Mouse (Mus musculus) heart, embryonic 13.5 days (tissue): ENCODE data around the gene Tmem171. TPM values are rescaled to one million over a fixed set of nuclear protein-coding genes. Genes with fewer than 3 reads are reported as not detected.

Experiments
- ATAC-seq: fragments of 200-750 bp; cut with Nextera tagmentation; 2 replicates; pipeline ENCODE4 v1.8.0; 2017; ENCODE audit warnings: moderate TSS enrichment; ENCODE audit not compliant: insufficient number of reproducible peaks, low FRiP score, low TSS enrichment; ENCODE audit errors: extremely low read depth
- H3K27ac ChIP-seq: fragments of 300-500 bp; sonication (generic); replicated peaks from 2 replicates; pipeline ENCODE4 v1.5.1; 2015; ENCODE audit warnings: moderate library complexity, mild to moderate bottlenecking, inconsistent platforms
- H3K27me3 ChIP-seq: fragments of 300-500 bp; sonication (generic); replicated peaks from 2 replicates; pipeline ENCODE4 v1.6.1; 2015; ENCODE audit warnings: mild to moderate bottlenecking, inconsistent platforms
- H3K36me3 ChIP-seq: fragments of 300-500 bp; sonication (generic); 2 replicates; pipeline ENCODE4 v1.6.1; 2015; ENCODE audit warnings: mild to moderate bottlenecking, inconsistent platforms
- H3K4me1 ChIP-seq: fragments of 300-500 bp; sonication (generic); 2 replicates; pipeline ENCODE4 v1.6.1; 2015; ENCODE audit warnings: inconsistent platforms
- H3K4me2 ChIP-seq: fragments of 300-500 bp; sonication (generic); 2 replicates; pipeline ENCODE4 v1.6.1; 2015; ENCODE audit warnings: inconsistent platforms, mild to moderate bottlenecking, moderate library complexity
- H3K4me3 ChIP-seq: fragments of 300-500 bp; sonication (generic); 2 replicates; pipeline ENCODE4 v1.5.1; 2015; ENCODE audit warnings: moderate library complexity, mild to moderate bottlenecking, inconsistent platforms
- H3K9ac ChIP-seq: fragments of 300-500 bp; sonication (generic); 2 replicates; pipeline ENCODE4 v1.6.1; 2015; ENCODE audit warnings: inconsistent platforms, mild to moderate bottlenecking, moderate library complexity
- H3K9me3 ChIP-seq: fragments of 300-500 bp; sonication (generic); 2 replicates; pipeline ENCODE4 v1.6.1; 2016; ENCODE audit warnings: inconsistent platforms
- WGBS: fragments of 180-500 bp; shearing (Covaris S2); methylation state at CpG from one replicate; pipeline ENCODE4 v1.1.7; 2015; ENCODE audit warnings: mixed read lengths; 5-methylcytosine and 5-hydroxymethylcytosine counted together
- polyA plus RNA-seq: library from polyadenylated mRNA; unstranded; fragments of >200 nt; fragmentation: Nextera tagmentation; extraction: Ambion mirVana; gene quantifications from 2 replicates; pipeline ENCODE4 v1.2.1, GENCODE M21; 2015

The Tmem171 gene
- polyA plus RNA-seq, 1 experiment from 2014 or later, result 1.2 TPM

DNA sequence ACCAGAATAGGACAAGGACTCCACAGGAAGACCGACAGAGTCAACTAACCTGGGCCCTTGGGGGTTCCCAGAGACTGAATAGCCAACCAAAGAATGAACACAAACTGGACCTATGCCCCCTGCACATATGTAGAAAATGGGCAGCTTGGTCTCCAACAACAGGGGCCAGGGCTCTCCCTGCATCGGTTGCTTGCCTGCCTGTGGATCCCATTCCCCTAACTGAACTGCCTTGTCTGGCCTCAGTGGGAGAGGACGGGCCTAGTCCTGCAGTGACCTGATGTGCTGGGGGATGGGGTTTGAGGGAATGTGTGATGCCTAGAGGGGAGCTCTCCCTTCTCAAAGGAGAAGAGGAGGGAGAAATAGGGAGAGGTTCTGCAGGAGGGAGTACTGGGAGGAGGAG, 25.3 kb downstream of the Tmem171 start:
- 70% methylated on average over 3 of the region's 3 CpGs for WGBS
- ATAC-seq, result no peak
- Histone ChIP-seq H3K4me3 (no peak overlapping the region), H3K4me2 (no peak overlapping the region), H3K36me3 (no peaks in the 10 kb centered on the region), H3K9ac (no peak overlapping the region), H3K27me3 (no peaks in the 10 kb centered on the region), H3K9me3 (no peaks in the 10 kb centered on the region), H3K27ac (no peak overlapping the region), H3K4me1 (peaks cover 10% of the 10 kb centered on the region)

DNA sequence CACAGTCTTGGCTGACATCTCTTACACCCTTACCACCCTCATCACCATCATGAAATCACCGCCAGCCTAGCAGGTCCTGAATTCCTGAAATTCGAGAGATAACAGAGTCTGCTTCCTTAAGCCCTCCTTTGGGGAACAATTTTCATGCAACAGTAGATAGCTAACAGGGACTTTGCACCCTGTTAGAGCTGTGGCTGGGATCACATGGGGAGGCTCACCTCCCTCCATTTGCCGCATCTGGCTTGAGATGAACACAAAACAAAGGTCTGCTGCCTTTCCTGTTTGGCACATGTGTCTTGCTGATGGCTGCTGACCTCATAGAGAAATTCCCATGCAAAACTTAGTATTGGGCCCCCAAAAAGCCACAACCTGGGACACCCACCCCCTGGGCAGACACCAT, 27.3 kb downstream of the Tmem171 start:
- Histone ChIP-seq H3K9ac (no peak overlapping the region), H3K4me3 (no peak overlapping the region), H3K4me1 (peaks cover 10% of the 10 kb centered on the region), H3K9me3 (peaks cover 3% of the 10 kb centered on the region), H3K27ac (no peak overlapping the region), H3K4me2 (no peak overlapping the region), H3K27me3 (no peaks in the 10 kb centered on the region), H3K36me3 (no peaks in the 10 kb centered on the region)
- ATAC-seq, result no peak
- 33% methylated on average over 3 of the region's 3 CpGs for WGBS

DNA sequence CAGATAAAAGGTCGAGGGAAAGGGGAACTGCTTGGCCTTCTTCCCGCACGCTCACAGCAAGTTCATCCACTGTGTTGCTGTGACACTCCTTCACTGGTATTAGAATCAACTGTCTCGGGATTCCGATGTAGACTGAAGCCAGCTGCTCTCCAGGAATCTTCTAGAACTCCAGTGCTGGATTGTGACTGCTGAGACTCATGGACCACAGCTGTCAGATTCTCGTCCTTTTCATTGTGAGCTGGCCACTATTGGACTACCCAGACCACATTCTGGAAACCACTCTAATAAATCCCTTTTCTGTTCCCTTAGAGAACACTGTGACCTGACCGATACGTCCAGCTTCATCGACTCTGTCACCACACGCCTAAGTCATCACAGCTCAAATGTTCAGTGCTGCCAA, 29.4 kb downstream of the Tmem171 start:
- WGBS, result 73% methylated on average over 10 of the region's 10 CpGs
- no peak for ATAC-seq
- Histone ChIP-seq H3K27me3 (no peaks in the 10 kb centered on the region), H3K4me3 (no peak overlapping the region), H3K9ac (no peak overlapping the region), H3K4me1 (peaks cover 10% of the 10 kb centered on the region), H3K36me3 (no peaks in the 10 kb centered on the region), H3K27ac (no peak overlapping the region), H3K4me2 (no peak overlapping the region), H3K9me3 (peaks cover 8% of the 10 kb centered on the region)

DNA sequence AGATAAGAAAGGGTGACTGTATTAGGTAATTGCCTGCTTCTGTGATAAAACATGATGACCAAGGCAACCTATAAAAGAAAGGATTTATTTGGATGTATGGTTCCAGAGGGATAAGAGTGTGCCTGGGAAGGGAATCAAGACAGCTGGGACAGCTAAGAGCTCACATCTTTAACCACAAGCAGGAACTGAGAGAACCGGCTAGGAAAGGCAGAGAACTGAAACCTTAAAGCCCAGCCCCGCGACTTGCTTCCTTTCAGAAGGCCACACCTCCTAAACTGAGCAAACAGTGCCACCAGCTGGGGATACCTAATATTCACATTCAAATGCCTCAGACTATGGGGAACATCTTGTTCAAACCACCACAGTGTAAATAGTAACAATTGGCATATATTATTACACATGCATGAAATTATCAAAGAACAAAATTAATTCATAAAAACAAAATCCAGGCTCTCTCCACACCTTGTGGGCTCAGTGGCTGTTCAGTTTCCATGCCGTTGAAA, 32.4 kb downstream of the Tmem171 start:
- Histone ChIP-seq H3K36me3 (no peaks in the 10 kb centered on the region), H3K27me3 (no peaks in the 10 kb centered on the region), H3K27ac (no peak overlapping the region), H3K4me3 (no peak overlapping the region), H3K9ac (no peak overlapping the region), H3K9me3 (peaks cover 8% of the 10 kb centered on the region), H3K4me2 (no peak overlapping the region), H3K4me1 (peaks cover 6% of the 10 kb centered on the region)
- no peak for ATAC-seq
- 78% methylated on average over 4 of the region's 4 CpGs for WGBS

GRCm38 (mm10) chr13:98656034-98656471, 38.6 kb downstream of the Tmem171 start:
- peaks cover 20% of the 10 kb centered on the region; the same call in 1 of the 2 replicates for H3K4me1 ChIP-seq
- no peak overlapping the region for H3K4me3 ChIP-seq
- no peak overlapping the region for H3K27ac ChIP-seq
- no peaks in the 10 kb centered on the region for H3K27me3 ChIP-seq
- H3K36me3 ChIP-seq, result no peaks in the 10 kb centered on the region
- 79% methylated on average over 16 of the region's 16 CpGs for WGBS
- no peak overlapping the region for H3K9ac ChIP-seq
- no peaks in the 10 kb centered on the region for H3K9me3 ChIP-seq
- no peak for ATAC-seq
- H3K4me2 ChIP-seq, result no peak overlapping the region

DNA sequence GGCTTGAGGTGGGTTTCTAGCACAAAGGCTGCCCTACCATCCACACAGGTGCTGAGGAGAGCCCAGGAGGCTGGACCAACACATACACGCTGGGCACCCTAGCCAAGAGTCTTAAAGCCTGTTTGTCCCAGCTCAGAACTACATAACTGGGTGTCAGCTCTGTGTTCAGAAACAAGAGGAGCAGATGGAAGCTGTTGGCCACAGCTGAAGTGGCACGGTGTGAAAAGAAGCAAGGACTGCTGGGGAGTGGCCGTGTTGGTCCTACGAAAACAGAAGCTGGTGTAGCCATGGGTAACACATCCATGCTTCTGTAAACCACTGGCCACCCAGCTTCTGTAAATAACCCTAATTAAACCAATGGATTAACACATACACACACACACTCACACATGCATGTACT, 39.3 kb downstream of the Tmem171 start:
- no peaks in the 10 kb centered on the region for H3K9me3 ChIP-seq
- H3K27me3 ChIP-seq, result no peaks in the 10 kb centered on the region
- H3K27ac ChIP-seq, result no peak overlapping the region
- H3K4me2 ChIP-seq, result no peak overlapping the region
- H3K9ac ChIP-seq, result no peak overlapping the region
- peaks cover 20% of the 10 kb centered on the region; the same call in 1 of the 2 replicates for H3K4me1 ChIP-seq
- no peak for ATAC-seq
- WGBS, result 83% methylated on average over 4 of the region's 4 CpGs
- no peaks in the 10 kb centered on the region for H3K36me3 ChIP-seq
- no peak overlapping the region for H3K4me3 ChIP-seq

- ATAC-seq, result no peak
- Histone ChIP-seq H3K27ac (no peak overlapping the region; the same call in 1 of the 2 replicates), H3K27me3 (no peaks in the 10 kb centered on the region; the same call in 1 of the 2 replicates), H3K9me3 (no peaks in the 10 kb centered on the region), H3K4me3 (no peak overlapping the region), H3K9ac (no peak overlapping the region), H3K4me1 (peaks cover 20% of the 10 kb centered on the region; the same call in 1 of the 2 replicates), H3K36me3 (no peaks in the 10 kb centered on the region), H3K4me2 (no peak overlapping the region)
- 69% methylated on average over 10 of the region's 10 CpGs for WGBS
These were observed 40.3 kb downstream of the Tmem171 start for GRCm38 (mm10) chr13:98654129-98654939.

DNA sequence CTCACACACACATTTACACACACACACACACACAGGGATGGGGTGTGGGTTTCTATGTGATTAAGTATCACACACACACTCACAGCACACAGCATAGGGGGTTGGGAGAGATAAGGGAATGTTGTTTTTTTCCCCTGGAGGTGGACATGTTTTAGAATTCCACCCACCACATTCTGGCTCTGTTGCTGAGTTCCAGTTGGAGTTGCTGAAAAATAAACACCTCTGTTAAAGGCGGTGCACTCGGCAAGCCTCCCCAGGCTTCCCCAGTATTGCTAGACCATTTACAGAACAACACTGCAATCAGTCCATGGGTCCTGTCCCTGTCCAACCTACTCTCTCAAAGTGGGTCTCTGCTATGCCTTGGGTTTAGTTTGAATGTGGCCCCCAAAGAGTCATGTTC, 42.4 kb downstream of the Tmem171 start:
- Histone ChIP-seq H3K27ac (no peak overlapping the region), H3K4me2 (no peak overlapping the region), H3K4me3 (no peak overlapping the region), H3K9me3 (no peaks in the 10 kb centered on the region), H3K4me1 (peaks cover 20% of the 10 kb centered on the region; the same call in 1 of the 2 replicates), H3K36me3 (no peaks in the 10 kb centered on the region), H3K9ac (no peak overlapping the region), H3K27me3 (no peaks in the 10 kb centered on the region; the same call in 1 of the 2 replicates)
- no peak for ATAC-seq
- WGBS, result 76% methylated on average over 2 of the region's 2 CpGs

DNA sequence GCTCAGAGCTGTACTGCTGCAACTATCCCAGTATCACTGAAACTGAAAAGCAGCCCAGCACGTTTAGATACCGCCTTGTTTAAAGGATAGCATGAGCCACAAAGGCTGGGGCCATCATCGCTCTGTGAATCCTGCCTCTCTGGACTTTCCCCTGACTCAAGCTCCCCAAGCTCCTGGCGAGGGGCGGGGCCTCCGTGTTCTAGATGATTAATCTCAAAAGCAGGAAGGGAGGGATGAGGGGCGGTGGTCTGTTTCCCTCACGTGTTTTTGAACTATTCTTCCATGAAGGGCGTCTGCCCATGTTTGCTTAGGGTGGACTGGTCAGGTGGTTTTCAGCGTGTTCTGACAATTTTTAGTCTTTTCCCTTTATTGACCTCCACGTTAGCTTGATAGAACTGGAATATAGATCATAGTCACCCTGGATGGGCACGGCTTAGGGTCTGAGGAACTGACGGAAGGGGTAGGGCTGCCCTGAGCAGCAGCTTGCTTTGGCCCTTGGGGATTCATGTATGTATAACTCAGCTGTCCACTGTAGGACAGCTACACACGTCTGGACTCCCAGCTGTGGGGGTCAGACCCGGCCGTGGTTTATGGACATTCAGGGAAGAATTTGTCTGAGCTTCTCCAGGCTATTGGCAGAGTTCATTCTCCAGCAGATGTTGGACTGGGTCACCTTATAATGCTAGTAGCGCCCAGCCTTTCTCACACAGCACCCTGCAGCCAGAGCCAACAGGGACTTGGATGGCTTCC, 43.2 kb downstream of the Tmem171 start:
- Histone ChIP-seq H3K9me3 (no peaks in the 10 kb centered on the region), H3K27me3 (no peaks in the 10 kb centered on the region; the same call in 1 of the 2 replicates), H3K9ac (no peak overlapping the region), H3K4me2 (no peak overlapping the region), H3K27ac (no peak overlapping the region), H3K36me3 (no peaks in the 10 kb centered on the region), H3K4me3 (no peak overlapping the region), H3K4me1 (peaks cover 20% of the 10 kb centered on the region; the same call in 1 of the 2 replicates)
- WGBS, result 62% methylated on average over 17 of the region's 17 CpGs
- no peak for ATAC-seq

DNA sequence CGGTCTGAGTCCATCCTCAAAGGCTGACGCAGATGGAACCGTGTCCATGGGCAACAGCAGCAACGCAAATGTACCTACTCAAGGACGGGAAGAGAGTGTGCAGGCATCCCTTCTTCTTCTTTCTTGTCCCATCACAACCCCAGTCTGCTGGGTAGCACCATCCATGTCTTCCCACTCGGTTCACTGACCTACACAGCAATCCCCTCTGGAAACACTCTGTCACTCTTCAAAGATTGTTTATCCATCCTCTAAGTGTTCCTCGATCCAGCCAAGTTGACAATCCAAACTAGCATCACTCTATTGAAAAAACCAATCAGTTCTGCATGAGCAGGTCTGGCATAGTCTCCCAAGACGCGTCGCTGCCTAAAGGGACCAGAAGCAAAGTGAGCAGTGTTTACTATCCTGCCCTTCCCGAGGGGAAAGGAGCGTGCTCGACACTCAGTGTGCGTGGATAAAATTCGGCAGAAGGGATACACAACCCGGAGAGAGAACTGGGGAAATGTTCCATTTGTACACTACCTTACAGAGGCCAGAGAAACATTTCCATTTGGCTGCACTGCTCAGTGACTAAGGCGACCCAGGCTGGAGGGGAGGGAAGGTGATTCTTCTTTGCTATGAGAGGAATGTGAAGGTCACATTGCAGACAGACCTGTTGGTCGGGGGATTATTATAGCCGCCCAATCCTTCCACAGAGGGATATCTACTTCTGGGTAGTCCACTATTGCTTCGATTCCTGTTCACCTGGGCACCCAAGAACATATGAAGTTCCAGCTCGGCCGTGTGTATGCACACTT, 46.7 kb downstream of the Tmem171 start:
- Histone ChIP-seq H3K9ac (no peak overlapping the region), H3K36me3 (no peaks in the 10 kb centered on the region), H3K9me3 (no peaks in the 10 kb centered on the region), H3K27me3 (no peaks in the 10 kb centered on the region; the same call in 1 of the 2 replicates), H3K4me2 (no peak overlapping the region), H3K4me3 (no peak overlapping the region), H3K4me1 (peaks cover 14% of the 10 kb centered on the region; the same call in 1 of the 2 replicates), H3K27ac (no peak overlapping the region)
- no peak for ATAC-seq
- 72% methylated on average over 22 of the region's 22 CpGs for WGBS
